Mouse (Mus musculus) liver (tissue): ENCODE results near the gene Tmem38a.

Source experiments
- DNase-seq: peaks from one replicate; pipeline ENCODE4 v3.0.0-alpha.2; 2020; ENCODE audit warnings: mixed read lengths

Tmem38a gene

GRCm38 (mm10) chr8:72587806-72588205 is 16.0 kb downstream of the Tmem38a start:
- DNase-seq = no peak

- no peak for DNase-seq
Measured at GRCm38 (mm10) chr8:72588865-72589264, 17.0 kb downstream of the Tmem38a start.

GRCm38 (mm10) chr8:72589286-72589685 is 17.4 kb downstream of the Tmem38a start:
- no peak for DNase-seq

- peak; percentile 45 for DNase-seq
Measured at GRCm38 (mm10) chr8:72590198-72590597, 18.3 kb downstream of the Tmem38a start.
